Mouse (Mus musculus): Measurements from ENCODE around the gene Arhgap20.

GRCm38 (mm10) chr9:51824516-51824915, 59.4 kb downstream of the Arhgap20 start:
- TF ChIP-seq TAL1 (IDR thresholded peaks at IDR 0.05; ENCODE audit: low read length) = no peak
- no peak for TF ChIP-seq GATA1 (IDR thresholded peaks at IDR 0.05; ENCODE audit: low read length)

Data from erythroblast, embryonic 14.5 days (primary cell).